Mouse (Mus musculus) embryonic facial prominence, embryonic 14.5 days (tissue): ENCODE measurements at regions not wholly inside any gene's neighbourhood (a gene's known extent, or its start where the extent isn't known, plus 50 kb on each side); places are given as distances from the start of the nearest gene placed in this dataset.

Source experiments
- ATAC-seq: fragments of 200-750 bp; cut with Nextera tagmentation; 2 replicates; pipeline ENCODE4 v1.8.0; 2017; ENCODE audit warnings: low read depth, moderate number of reproducible peaks, moderate TSS enrichment
- DNase-seq: peaks from one replicate; pipeline ENCODE4 v3.0.0-alpha.2; 2015; ENCODE audit warnings: low spot score
- H3K27ac ChIP-seq: fragments of 300-500 bp; sonication (generic); replicated peaks from 2 replicates; pipeline ENCODE4 v1.5.1; 2014; ENCODE audit warnings: low read depth, mild to moderate bottlenecking, low read length, moderate library complexity
- H3K27me3 ChIP-seq: fragments of 300-500 bp; sonication (generic); replicated peaks from 2 replicates; pipeline ENCODE4 v1.6.1; 2014; ENCODE audit warnings: low read length; ENCODE audit not compliant: control insufficient read depth, insufficient read depth
- H3K36me3 ChIP-seq: fragments of 300-500 bp; sonication (generic); 2 replicates; pipeline ENCODE4 v1.6.1; 2014; ENCODE audit warnings: low read length, mixed read lengths; ENCODE audit not compliant: control insufficient read depth, insufficient read depth
- H3K4me1 ChIP-seq: fragments of 300-500 bp; sonication (generic); 2 replicates; pipeline ENCODE4 v1.6.1; 2014; ENCODE audit warnings: antibody characterized with exemption, low read length; ENCODE audit not compliant: control insufficient read depth, insufficient read depth
- H3K4me2 ChIP-seq: fragments of 300-500 bp; sonication (generic); 2 replicates; pipeline ENCODE4 v1.6.1; 2014; ENCODE audit warnings: low read depth, mild to moderate bottlenecking, low read length, moderate library complexity, mixed read lengths
- H3K4me3 ChIP-seq: fragments of 300-500 bp; sonication (generic); 2 replicates; pipeline ENCODE4 v1.5.1; 2014; ENCODE audit warnings: low read depth, mild to moderate bottlenecking, low read length
- H3K9ac ChIP-seq: fragments of 300-500 bp; sonication (generic); 2 replicates; pipeline ENCODE4 v1.6.1; 2014; ENCODE audit warnings: low read depth, mild to moderate bottlenecking, low read length, moderate library complexity, mixed read lengths
- H3K9me3 ChIP-seq: fragments of 300-500 bp; sonication (generic); 2 replicates; pipeline ENCODE4 v1.6.1; 2016; ENCODE audit warnings: low read length; ENCODE audit not compliant: control insufficient read depth
- WGBS: fragments of 180-500 bp; shearing (Covaris S2); extraction: QIAGEN DNeasy Blood & Tissue Kit; methylation state at CpG from one replicate; pipeline ENCODE4 v1.1.7; 2014; 5-methylcytosine and 5-hydroxymethylcytosine counted together

DNA sequence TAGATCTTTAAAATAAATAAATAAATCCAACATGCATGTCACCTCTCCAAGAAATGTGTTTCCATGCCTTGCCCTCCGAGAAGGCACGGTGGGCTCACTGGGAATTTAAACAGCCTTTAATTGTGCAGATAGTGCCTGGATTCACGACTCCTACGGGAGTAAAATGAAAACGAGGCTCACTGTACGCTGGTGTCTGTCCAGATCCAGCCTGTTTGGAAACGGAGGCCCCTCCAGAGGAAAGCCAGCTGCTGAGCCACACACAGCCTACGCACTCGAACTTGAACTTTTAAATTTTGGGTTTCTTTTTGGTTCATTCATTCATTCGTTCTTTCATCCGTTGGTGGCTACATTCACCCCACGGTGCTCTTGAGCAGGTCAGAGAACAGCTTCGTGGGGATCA lies 175.1 kb upstream of the Dyrk2 start:
- H3K4me3 ChIP-seq = no peak overlapping the region
- no peaks in the 10 kb centered on the region for H3K27me3 ChIP-seq
- DNase-seq = no peak
- no peaks in the 10 kb centered on the region for H3K36me3 ChIP-seq
- WGBS = 84% methylated on average over 13 of the region's 13 CpGs
- H3K9me3 ChIP-seq = no peaks in the 10 kb centered on the region
- no peak for ATAC-seq
- H3K4me1 ChIP-seq = no peaks in the 10 kb centered on the region
- H3K4me2 ChIP-seq = no peak overlapping the region
- H3K27ac ChIP-seq = no peak overlapping the region
- no peak overlapping the region for H3K9ac ChIP-seq

DNA sequence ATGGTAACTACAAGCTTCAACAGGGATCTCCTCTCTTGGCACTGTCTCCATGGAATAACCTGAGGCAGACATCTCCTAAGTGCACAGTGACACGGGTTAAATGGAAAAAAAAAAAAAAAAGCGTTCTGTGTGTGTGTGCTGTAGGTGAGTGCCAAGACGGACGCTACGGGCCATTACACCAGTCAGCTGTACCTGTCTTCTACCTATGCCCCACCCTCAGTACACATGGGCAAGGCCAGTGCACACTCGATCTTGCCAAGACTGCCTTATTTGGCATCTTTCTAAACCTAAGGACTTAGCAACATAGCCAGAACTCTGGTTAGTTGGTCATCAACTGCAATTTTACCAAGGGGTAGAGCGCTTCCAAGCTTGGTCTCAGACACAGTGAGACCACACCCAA lies 173.1 kb upstream of the Dyrk2 start:
- Histone ChIP-seq H3K9me3 (no peaks in the 10 kb centered on the region), H3K9ac (no peak overlapping the region), H3K27me3 (no peaks in the 10 kb centered on the region), H3K4me1 (no peaks in the 10 kb centered on the region), H3K4me2 (no peak overlapping the region), H3K36me3 (no peaks in the 10 kb centered on the region), H3K27ac (no peak overlapping the region), H3K4me3 (no peak overlapping the region)
- no peak for DNase-seq
- WGBS = 92% methylated on average over 7 of the region's 7 CpGs
- ATAC-seq = no peak

DNA sequence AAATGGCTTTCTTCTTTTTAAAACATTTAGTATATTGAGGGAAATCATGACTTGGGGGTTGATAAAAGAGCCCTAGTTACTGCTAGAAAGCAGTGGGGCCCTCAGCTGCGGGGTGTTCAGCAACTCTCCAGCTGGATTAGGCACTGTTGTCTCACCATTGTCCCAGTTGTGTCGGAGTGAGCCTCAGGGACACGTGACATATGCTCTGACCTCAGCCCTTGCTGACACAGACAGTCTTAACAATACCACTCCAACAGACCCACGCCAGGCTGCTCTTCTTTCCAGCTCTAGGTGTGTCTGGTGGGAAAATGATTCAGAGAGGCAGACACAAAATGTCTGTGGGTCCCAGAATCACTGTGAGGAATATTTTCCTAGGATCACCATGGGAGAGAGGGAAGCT lies 170.2 kb upstream of the Dyrk2 start:
- H3K27me3 ChIP-seq = no peaks in the 10 kb centered on the region
- no peak overlapping the region for H3K9ac ChIP-seq
- H3K9me3 ChIP-seq = no peaks in the 10 kb centered on the region
- 39% methylated on average over 4 of the region's 4 CpGs for WGBS
- no peaks in the 10 kb centered on the region for H3K4me1 ChIP-seq
- no peak overlapping the region for H3K27ac ChIP-seq
- no peak for DNase-seq
- H3K4me2 ChIP-seq = no peak overlapping the region
- no peak for ATAC-seq
- no peak overlapping the region for H3K4me3 ChIP-seq
- no peaks in the 10 kb centered on the region for H3K36me3 ChIP-seq

DNA sequence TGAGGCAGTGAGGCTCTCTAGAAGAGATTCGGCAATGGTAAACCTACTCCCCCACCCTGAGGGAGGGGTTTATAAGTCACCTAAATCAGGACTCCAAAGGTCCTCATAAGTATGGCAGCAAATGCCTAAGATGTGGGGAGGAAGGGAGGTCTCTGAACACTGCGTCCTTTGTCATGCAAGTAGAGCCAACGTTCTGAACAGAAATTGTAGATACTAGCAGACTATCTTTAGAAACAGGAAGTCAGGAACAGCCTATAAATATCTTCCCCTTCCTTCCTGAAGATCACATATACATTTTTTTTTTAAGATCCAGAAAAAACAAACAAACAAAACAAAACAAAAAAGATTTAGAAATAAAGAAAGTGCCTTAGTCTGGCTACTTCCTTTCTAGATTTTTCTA lies 169.7 kb upstream of the Dyrk2 start:
- Histone ChIP-seq H3K36me3 (no peaks in the 10 kb centered on the region), H3K9me3 (no peaks in the 10 kb centered on the region), H3K27ac (no peak overlapping the region), H3K4me1 (no peaks in the 10 kb centered on the region), H3K27me3 (no peaks in the 10 kb centered on the region), H3K4me3 (no peak overlapping the region), H3K4me2 (no peak overlapping the region), H3K9ac (no peak overlapping the region)
- ATAC-seq (no peak), DNase-seq (no peak)
- 36% methylated on average over 3 of the region's 3 CpGs for WGBS

DNA sequence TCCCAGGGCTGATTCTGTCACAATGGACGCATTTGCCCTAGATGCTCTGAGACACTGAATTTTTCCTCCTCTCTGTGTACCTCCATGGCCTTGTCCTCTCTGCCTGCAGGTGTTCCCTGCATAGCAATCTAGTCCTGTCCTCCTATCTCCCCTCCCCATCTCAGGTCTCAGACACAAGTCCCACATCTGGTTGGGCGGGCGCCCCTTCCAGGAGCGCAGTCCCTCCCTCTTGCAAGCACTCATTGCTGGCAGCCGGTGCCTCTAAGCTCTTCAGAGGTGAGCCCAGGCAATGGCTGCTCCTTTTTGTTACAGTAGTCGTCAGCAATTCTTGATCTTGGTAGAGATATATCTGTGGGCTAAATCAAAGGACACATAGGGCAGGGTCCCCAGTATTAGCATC lies 169.0 kb upstream of the Dyrk2 start:
- H3K4me1 ChIP-seq = no peaks in the 10 kb centered on the region
- WGBS = 80% methylated on average over 6 of the region's 6 CpGs
- DNase-seq (no peak), ATAC-seq (no peak)
- no peak overlapping the region for H3K4me3 ChIP-seq
- H3K9me3 ChIP-seq = no peaks in the 10 kb centered on the region
- H3K36me3 ChIP-seq = no peaks in the 10 kb centered on the region
- no peak overlapping the region for H3K4me2 ChIP-seq
- no peak overlapping the region for H3K9ac ChIP-seq
- no peaks in the 10 kb centered on the region for H3K27me3 ChIP-seq
- H3K27ac ChIP-seq = no peak overlapping the region

DNA sequence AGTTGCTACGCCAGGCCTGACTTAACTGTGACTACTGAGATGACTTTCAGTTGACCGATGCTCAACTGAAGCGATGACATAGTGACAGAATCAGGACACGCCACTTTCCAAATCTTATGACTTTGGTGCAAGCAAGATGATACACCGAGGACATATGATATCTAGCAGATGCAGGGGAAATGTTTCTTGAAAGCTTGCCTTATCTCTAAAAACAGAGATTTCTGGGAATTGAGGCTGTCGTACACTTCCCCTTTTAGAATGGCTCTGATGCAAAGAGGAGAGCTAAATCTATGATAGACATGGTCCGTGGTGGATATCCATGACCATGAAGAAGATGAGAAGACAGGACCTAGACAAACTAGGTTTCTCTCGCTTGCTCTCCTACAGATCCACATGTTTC lies 167.8 kb upstream of the Dyrk2 start:
- DNase-seq = no peak
- WGBS = 90% methylated on average over 8 of the region's 8 CpGs

DNA sequence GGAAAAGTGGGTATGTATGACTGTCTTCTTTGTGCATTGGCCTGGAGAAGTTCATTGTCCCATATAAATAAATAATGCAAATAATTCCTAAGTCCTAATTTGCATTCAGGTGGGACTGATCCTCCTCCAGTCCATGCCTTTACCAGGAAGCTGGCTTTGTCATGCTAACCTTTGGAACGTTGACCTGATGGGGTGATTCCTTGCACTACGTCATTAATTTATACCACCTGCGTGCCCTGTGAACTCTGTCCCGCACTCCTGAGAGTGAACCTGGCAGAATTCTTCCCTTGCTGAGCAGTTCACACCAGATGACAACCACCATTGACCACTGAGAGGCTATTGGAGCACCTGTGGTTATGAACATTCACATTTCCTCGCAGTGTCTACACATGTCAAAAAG lies 165.9 kb upstream of the Dyrk2 start:
- Histone ChIP-seq H3K27ac (no peak overlapping the region), H3K36me3 (no peaks in the 10 kb centered on the region), H3K27me3 (no peaks in the 10 kb centered on the region), H3K4me1 (no peaks in the 10 kb centered on the region), H3K9me3 (no peaks in the 10 kb centered on the region), H3K4me3 (no peak overlapping the region), H3K9ac (no peak overlapping the region), H3K4me2 (no peak overlapping the region)
- WGBS = 77% methylated on average over 5 of the region's 5 CpGs
- DNase-seq (no peak), ATAC-seq (no peak)

More for the DNA sequence above, 167.8 kb upstream of the Dyrk2 start:
- Histone ChIP-seq H3K27me3 (no peaks in the 10 kb centered on the region), H3K4me1 (no peaks in the 10 kb centered on the region), H3K9me3 (no peaks in the 10 kb centered on the region), H3K4me2 (no peak overlapping the region), H3K36me3 (no peaks in the 10 kb centered on the region), H3K27ac (no peak overlapping the region), H3K9ac (no peak overlapping the region), H3K4me3 (no peak overlapping the region)
- no peak for ATAC-seq

DNA sequence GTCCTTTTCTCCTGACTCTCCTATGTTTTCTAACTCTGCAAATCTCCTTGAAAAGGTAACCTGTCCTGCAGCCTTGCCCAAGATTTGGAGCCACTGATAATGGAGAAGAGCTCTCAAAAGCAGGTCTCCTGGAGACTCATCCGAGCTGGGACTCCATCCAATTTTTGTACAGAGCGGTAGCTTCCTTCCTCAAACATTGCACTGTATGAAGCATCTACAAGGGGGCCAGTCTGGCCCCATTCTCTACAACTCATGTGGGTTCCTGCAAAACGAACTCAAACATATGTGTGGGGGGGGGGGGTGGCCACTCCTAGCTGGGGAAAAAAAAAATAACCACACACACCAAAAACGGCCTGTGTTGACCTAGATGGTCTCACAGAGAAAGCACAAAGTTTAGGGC lies 164.4 kb upstream of the Dyrk2 start:
- H3K9me3 ChIP-seq = no peaks in the 10 kb centered on the region
- 77% methylated on average over 4 of the region's 4 CpGs for WGBS
- DNase-seq = no peak
- H3K27ac ChIP-seq = no peak overlapping the region
- H3K4me2 ChIP-seq = no peak overlapping the region
- H3K4me1 ChIP-seq = no peaks in the 10 kb centered on the region
- H3K27me3 ChIP-seq = no peaks in the 10 kb centered on the region
- H3K36me3 ChIP-seq = no peaks in the 10 kb centered on the region
- no peak overlapping the region for H3K4me3 ChIP-seq
- ATAC-seq = no peak
- H3K9ac ChIP-seq = no peak overlapping the region

DNA sequence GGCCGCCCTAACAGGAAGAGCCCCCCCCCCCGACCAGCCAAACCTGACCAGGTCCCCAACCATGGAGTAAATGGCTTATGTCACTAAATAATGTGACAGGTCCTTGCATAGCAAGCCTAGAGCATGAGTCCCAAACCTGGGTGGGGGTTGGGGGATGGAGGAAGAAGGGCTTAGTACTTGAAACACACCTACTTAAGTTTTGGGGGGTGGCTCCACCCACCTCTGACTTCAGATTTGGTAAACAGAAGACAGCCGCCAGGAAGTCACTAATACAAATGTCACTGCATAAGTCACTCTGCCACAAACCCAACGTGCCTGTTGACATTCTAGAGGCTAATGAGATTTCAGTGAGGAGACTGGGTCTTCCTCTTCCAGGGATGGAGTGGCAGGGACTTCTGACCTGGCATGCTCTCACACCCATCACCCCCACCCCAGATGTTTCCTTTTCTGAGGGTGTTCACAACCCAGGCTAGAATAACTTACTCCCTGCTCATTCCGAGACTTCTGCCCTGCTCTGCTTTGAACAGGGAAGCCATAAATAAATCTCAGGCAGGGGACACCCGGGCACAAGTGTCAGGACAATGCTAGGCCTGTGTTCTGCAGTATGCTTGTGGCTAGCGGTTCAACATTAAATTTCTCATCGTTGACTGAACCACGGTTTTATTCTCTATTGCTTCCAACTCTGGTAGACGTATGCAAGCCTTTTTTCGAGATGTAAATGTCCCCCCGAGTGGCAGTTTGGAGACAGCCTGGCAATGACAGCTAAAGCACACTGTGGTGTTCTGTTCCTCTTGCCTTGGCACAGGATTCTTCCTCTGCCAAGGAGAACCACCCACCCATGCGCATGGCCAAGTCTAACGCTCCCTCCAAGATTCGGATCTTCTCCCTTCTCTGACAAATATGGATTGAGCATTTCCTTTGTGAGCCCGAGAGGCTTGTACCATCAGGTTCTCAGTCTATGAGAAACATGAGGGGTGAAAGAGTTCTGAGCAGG lies 161.6 kb upstream of the Dyrk2 start:
- no peak overlapping the region for H3K27ac ChIP-seq
- H3K27me3 ChIP-seq = no peaks in the 10 kb centered on the region
- 0 out of 2 replicates have a peak, but pooled peaks cover 4% of the 10 kb centered on the region for H3K4me1 ChIP-seq
- H3K9ac ChIP-seq = no peak overlapping the region
- 75% methylated on average over 15 of the region's 16 CpGs for WGBS
- ATAC-seq (no peak), DNase-seq (no peak)
- no peaks in the 10 kb centered on the region for H3K9me3 ChIP-seq
- no peak overlapping the region for H3K4me2 ChIP-seq
- H3K4me3 ChIP-seq = no peak overlapping the region
- H3K36me3 ChIP-seq = no peaks in the 10 kb centered on the region
